Mouse (Mus musculus): ENCODE measurements around the gene Olfr640.

The Olfr640 gene

DNA sequence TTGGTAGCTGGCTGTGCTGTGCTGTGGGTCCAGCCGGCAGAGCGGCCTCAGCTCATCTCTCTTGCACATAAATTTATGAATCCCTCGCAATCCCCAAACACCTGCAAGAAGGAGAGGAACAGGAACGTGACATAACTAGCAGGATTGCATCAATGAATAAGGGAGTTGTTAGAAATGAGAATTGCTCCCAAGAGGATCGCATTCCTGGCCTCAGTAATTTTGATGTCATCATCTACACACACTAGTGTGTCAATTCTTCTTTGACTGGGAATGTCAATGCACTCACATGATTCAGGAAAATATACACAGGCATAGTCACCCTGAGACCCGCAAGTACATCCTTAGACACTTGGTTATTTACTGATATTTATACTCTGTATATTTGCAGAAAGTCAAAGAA lies at the start of gene Olfr640:
Olfr640 (minus strand) TSS at position 101 of the 400 bp plus-strand sequence.
- Histone ChIP-seq H3K27me3 (ENCODE audit: insufficient read depth, low read length) (no peaks in the 10 kb centered on the region), H3K36me3 (ENCODE audit: insufficient read depth, low read length) (no peaks in the 10 kb centered on the region), H3K4me3 (replicated peaks; ENCODE audit: low read length) (no peak within 1 kb of the TSS), H3K9me3 (ENCODE audit: low read length) (no peaks in the 10 kb centered on the region), H3K4me1 (replicated peaks; ENCODE audit: low read depth, low read length) (no peaks in the 10 kb centered on the region)
- TF ChIP-seq NANOG (IDR thresholded peaks at IDR 0.05; ENCODE audit: borderline replicate concordance, low read length) (no peak), POU5F1 (IDR thresholded peaks at IDR 0.05; ENCODE audit: borderline replicate concordance, low read length) (no peak), CTCF (conservative IDR thresholded peaks at IDR 0.05; ENCODE audit: low read length) (no peak)

DNA sequence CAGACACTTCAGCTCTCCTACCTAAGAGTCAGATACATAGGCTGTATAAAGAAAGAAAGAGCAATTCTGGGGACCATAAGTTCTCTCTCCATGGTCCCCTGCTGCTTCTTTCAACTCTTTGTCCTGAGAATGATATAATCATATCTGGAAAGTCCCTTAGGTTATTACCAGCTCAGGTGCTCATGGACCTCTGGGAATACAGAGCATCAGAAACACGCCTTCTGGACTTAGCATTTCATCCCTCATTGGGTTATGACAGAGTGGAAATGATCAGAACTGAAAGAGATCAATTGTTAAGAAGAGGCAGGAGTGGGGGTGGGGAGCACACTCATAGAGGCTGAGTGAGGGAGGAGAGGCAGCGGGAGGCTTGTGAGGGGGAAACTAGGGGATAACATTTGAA lies 46.4 kb upstream of the Olfr640 start, which contains the start of gene Olfr644:
Olfr644 (minus strand) TSS at position 101 of the 400 bp plus-strand sequence.
- no peaks in the 10 kb centered on the region; the same call in 1 of the 2 replicates for H3K9me3 ChIP-seq (ENCODE audit: low read length)
- H3K4me1 ChIP-seq (replicated peaks; ENCODE audit: low read depth, low read length): no peaks in the 10 kb centered on the region
- no peak for TF ChIP-seq CTCF (conservative IDR thresholded peaks at IDR 0.05; ENCODE audit: low read length)
- TF ChIP-seq NANOG (IDR thresholded peaks at IDR 0.05; ENCODE audit: borderline replicate concordance, low read length): no peak
- no peak for TF ChIP-seq POU5F1 (IDR thresholded peaks at IDR 0.05; ENCODE audit: borderline replicate concordance, low read length)

DNA sequence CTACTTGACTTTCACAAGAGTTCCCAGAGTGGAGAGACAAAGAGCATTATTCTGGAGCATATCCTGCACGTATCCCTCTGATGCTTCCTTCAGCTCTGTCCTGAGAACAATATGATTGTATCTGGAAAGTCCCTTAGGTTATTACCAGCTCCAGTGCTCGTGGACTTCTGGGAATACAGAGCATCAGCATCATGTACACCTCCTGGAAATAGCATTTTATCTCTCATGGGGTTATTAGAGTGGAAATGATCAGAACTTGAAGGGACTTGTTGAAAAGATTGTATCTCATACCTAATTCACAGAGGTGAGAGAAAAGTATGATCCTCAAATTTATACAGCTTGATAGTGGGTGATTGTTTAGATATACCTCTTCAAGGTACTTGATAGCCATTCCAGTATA lies 36.0 kb upstream of the Olfr640 start, which contains the start of gene 4930516K23Rik:
4930516K23Rik (minus strand) TSS at position 101 of the 400 bp plus-strand sequence.
- TF ChIP-seq POU5F1 (IDR thresholded peaks at IDR 0.05; ENCODE audit: borderline replicate concordance, low read length) (no peak), CTCF (conservative IDR thresholded peaks at IDR 0.05; ENCODE audit: low read length) (no peak), NANOG (IDR thresholded peaks at IDR 0.05; ENCODE audit: borderline replicate concordance, low read length) (no peak)
- H3K36me3 ChIP-seq (ENCODE audit: insufficient read depth, low read length): no peaks in the 10 kb centered on the region
- no peaks in the 10 kb centered on the region for H3K4me1 ChIP-seq (replicated peaks; ENCODE audit: low read depth, low read length)
- H3K4me3 ChIP-seq (replicated peaks; ENCODE audit: low read length): no peak within 1 kb of the TSS
- no peaks in the 10 kb centered on the region for H3K9me3 ChIP-seq (ENCODE audit: low read length)
- no peaks in the 10 kb centered on the region for H3K27me3 ChIP-seq (ENCODE audit: insufficient read depth, low read length)

More for the DNA sequence above, 46.4 kb upstream of the Olfr640 start, which contains the start of gene Olfr644:
- Histone ChIP-seq H3K36me3 (ENCODE audit: insufficient read depth, low read length) (no peaks in the 10 kb centered on the region), H3K4me3 (replicated peaks; ENCODE audit: low read length) (no peak within 1 kb of the TSS), H3K27me3 (ENCODE audit: insufficient read depth, low read length) (no peaks in the 10 kb centered on the region)

DNA sequence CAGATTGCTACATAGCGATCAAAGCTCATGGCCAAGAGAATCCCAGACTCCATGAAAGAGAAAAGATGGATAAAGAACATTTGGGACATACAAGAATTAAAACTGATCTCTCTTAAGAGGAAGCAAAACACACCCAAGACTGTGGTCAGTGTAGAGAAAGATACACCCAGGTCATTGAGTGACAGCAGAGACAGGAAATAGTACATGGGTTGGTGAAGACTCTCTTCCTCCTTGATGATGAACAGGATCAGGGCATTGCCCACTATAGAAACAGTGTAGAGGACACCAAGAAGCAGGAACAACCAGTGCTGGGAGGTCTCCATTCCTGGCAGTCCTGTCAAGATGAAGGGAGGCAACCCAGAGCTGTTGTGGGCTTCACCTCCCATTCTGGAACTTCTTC lies 33.8 kb upstream of the Olfr640 start:
- no peak overlapping the region for H3K4me3 ChIP-seq (replicated peaks; ENCODE audit: low read length)
- TF ChIP-seq NANOG (IDR thresholded peaks at IDR 0.05; ENCODE audit: borderline replicate concordance, low read length): no peak
- no peak for TF ChIP-seq POU5F1 (IDR thresholded peaks at IDR 0.05; ENCODE audit: borderline replicate concordance, low read length)
- no peak for TF ChIP-seq CTCF (conservative IDR thresholded peaks at IDR 0.05; ENCODE audit: low read length)
- H3K4me1 ChIP-seq (replicated peaks; ENCODE audit: low read depth, low read length): no peaks in the 10 kb centered on the region
- H3K36me3 ChIP-seq (ENCODE audit: insufficient read depth, low read length): no peaks in the 10 kb centered on the region
- H3K27me3 ChIP-seq (ENCODE audit: insufficient read depth, low read length): no peaks in the 10 kb centered on the region
- H3K9me3 ChIP-seq (ENCODE audit: low read length): no peaks in the 10 kb centered on the region

DNA sequence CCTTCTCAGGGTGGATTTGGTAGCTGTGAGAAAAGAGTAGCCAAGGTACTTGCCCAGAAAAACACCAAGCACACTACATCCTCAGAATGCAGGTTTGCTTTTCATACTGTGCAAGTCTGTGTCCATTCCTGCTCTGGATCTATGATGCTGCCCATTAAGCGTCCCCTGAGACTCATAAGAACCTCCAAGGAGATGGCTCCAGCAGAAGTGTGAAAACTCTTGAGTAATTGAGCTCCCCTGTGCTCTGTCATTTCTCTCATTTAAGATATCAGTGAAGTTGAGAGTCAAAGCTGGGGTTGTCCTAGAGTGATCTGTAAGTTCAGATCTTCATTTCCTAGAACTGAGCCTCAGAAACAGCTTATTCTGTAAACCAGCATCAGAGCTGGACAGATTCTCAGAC lies 27.2 kb upstream of the Olfr640 start, which contains the start of gene Olfr642:
Olfr642 (minus strand) TSS at position 101 of the 400 bp plus-strand sequence.
- no peaks in the 10 kb centered on the region for H3K4me1 ChIP-seq (replicated peaks; ENCODE audit: low read depth, low read length)
- H3K36me3 ChIP-seq (ENCODE audit: insufficient read depth, low read length): no peaks in the 10 kb centered on the region
- no peak for TF ChIP-seq NANOG (IDR thresholded peaks at IDR 0.05; ENCODE audit: borderline replicate concordance, low read length)
- TF ChIP-seq POU5F1 (IDR thresholded peaks at IDR 0.05; ENCODE audit: borderline replicate concordance, low read length): no peak
- TF ChIP-seq CTCF (conservative IDR thresholded peaks at IDR 0.05; ENCODE audit: low read length): no peak
- no peak within 1 kb of the TSS for H3K4me3 ChIP-seq (replicated peaks; ENCODE audit: low read length)
- H3K27me3 ChIP-seq (ENCODE audit: insufficient read depth, low read length): no peaks in the 10 kb centered on the region
- no peaks in the 10 kb centered on the region for H3K9me3 ChIP-seq (ENCODE audit: low read length)

DNA sequence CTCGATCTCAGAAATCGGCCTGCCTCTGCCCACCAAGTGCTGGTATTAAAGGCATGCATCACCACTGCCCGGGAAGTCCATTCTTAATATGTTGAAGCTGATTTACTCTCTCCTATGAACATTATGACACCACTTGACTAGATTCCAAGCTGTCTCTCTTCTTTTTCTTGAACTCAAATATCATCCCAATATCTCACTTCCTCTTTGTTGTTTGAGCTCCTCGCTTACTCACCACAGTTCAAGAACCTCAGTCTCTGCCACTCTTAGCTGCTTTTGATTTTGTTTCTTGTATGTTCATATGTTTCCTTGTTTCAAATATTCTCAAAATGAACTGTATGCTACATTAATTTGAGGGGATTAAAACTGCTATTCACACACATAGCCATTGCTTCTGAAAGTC lies 25.4 kb upstream of the Olfr640 start:
- Histone ChIP-seq H3K27me3 (ENCODE audit: insufficient read depth, low read length) (no peaks in the 10 kb centered on the region), H3K4me3 (replicated peaks; ENCODE audit: low read length) (no peak overlapping the region)

DNA sequence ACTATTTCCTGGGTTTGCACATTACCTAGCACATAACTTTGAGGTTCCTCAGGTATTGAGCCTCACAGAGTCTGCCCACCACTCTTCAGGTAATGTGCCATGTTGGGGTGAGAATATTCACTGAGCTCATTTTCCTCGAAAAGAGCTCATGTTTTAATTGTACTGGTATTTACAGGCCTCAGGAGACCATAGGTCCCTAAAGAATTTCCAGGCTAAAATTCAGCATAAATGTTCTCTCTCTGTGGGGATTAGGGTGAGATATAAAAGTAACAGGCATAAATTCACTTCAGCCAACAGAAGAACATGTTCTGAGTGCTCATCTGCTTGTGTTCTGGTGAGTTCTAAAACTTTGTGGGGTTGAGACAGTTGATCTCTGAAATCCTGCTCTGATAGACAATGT lies 9.8 kb upstream of the Olfr640 start, which contains the start of gene Olfr641:
Olfr641 (plus strand) TSS at position 301 of the 400 bp plus-strand sequence.
- H3K4me3 ChIP-seq (replicated peaks; ENCODE audit: low read length): no peak within 1 kb of the TSS; the same call in 1 of the 2 replicates
- peaks cover 5% of the 10 kb centered on the region for H3K9me3 ChIP-seq (ENCODE audit: low read length)
- H3K4me1 ChIP-seq (replicated peaks; ENCODE audit: low read depth, low read length): no peaks in the 10 kb centered on the region
- H3K36me3 ChIP-seq (ENCODE audit: insufficient read depth, low read length): no peaks in the 10 kb centered on the region
- TF ChIP-seq POU5F1 (IDR thresholded peaks at IDR 0.05; ENCODE audit: borderline replicate concordance, low read length): no peak
- TF ChIP-seq CTCF (conservative IDR thresholded peaks at IDR 0.05; ENCODE audit: low read length): no peak
- H3K27me3 ChIP-seq (ENCODE audit: insufficient read depth, low read length): 0 out of 2 replicates have a peak, but pooled peaks cover 3% of the 10 kb centered on the region

More for the DNA sequence above, 25.4 kb upstream of the Olfr640 start:
- no peaks in the 10 kb centered on the region for H3K36me3 ChIP-seq (ENCODE audit: insufficient read depth, low read length)
- H3K4me1 ChIP-seq (replicated peaks; ENCODE audit: low read depth, low read length): no peaks in the 10 kb centered on the region
- TF ChIP-seq CTCF (conservative IDR thresholded peaks at IDR 0.05; ENCODE audit: low read length) (no peak), POU5F1 (IDR thresholded peaks at IDR 0.05; ENCODE audit: borderline replicate concordance, low read length) (no peak), NANOG (IDR thresholded peaks at IDR 0.05; ENCODE audit: borderline replicate concordance, low read length) (no peak)
- H3K9me3 ChIP-seq (ENCODE audit: low read length): no peaks in the 10 kb centered on the region

DNA sequence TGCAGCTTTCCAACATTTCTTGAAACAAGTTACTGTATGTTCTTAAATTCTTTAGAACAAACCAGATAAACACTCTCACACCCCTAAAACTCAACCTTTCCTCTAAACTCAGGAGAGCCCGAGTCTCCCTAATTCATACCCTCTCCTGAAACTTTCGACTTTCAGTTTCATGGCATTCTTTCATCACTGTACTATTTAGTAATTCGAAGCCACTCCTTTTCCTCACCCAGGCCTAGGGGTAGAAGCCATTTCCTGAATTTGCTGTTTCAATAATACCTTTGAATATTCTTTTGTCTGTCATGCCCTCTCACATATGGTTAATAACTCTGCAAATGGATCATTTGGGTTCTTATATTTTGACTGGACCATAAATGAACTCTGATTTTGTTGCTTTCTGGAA lies 1.6 kb upstream of the Olfr640 start:
- H3K27me3 ChIP-seq (ENCODE audit: insufficient read depth, low read length): no peaks in the 10 kb centered on the region
- H3K36me3 ChIP-seq (ENCODE audit: insufficient read depth, low read length): no peaks in the 10 kb centered on the region
- no peak for TF ChIP-seq POU5F1 (IDR thresholded peaks at IDR 0.05; ENCODE audit: borderline replicate concordance, low read length)
- no peak for TF ChIP-seq NANOG (IDR thresholded peaks at IDR 0.05; ENCODE audit: borderline replicate concordance, low read length)
- no peak for TF ChIP-seq CTCF (conservative IDR thresholded peaks at IDR 0.05; ENCODE audit: low read length)
- no peaks in the 10 kb centered on the region for H3K4me1 ChIP-seq (replicated peaks; ENCODE audit: low read depth, low read length)
- H3K9me3 ChIP-seq (ENCODE audit: low read length): no peaks in the 10 kb centered on the region
- no peak overlapping the region for H3K4me3 ChIP-seq (replicated peaks; ENCODE audit: low read length)

DNA sequence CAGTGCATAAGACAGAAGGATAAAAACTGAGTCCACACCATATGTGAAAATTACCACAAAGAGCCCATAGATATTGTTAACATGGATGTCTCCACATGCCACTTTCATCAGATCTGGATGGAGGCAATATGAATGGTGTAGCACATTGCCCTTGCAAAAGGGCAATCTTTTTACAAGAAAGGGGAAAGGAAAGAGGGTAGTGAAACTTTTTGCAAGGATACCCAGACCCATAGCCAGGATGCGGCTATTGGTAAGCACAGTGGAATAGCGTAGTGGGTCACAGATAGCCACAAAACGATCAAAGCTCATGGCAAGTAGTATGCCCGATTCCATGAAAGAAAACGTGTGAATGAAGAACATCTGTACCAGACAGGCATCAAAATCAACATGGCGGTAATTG lies 3.7 kb downstream of the Olfr640 start:
- no peaks in the 10 kb centered on the region for H3K4me1 ChIP-seq (replicated peaks; ENCODE audit: low read depth, low read length)
- no peak overlapping the region for H3K4me3 ChIP-seq (replicated peaks; ENCODE audit: low read length)
- TF ChIP-seq NANOG (IDR thresholded peaks at IDR 0.05; ENCODE audit: borderline replicate concordance, low read length) (no peak), POU5F1 (IDR thresholded peaks at IDR 0.05; ENCODE audit: borderline replicate concordance, low read length) (no peak), CTCF (conservative IDR thresholded peaks at IDR 0.05; ENCODE audit: low read length) (no peak)
- no peaks in the 10 kb centered on the region for H3K9me3 ChIP-seq (ENCODE audit: low read length)
- no peaks in the 10 kb centered on the region for H3K36me3 ChIP-seq (ENCODE audit: insufficient read depth, low read length)
- H3K27me3 ChIP-seq (ENCODE audit: insufficient read depth, low read length): no peaks in the 10 kb centered on the region

Measured in E14TG2a.4 (cell line).